Mouse (Mus musculus) limb, embryonic 11.5 days (tissue): ENCODE measurements at regions not wholly inside any gene's neighbourhood (a gene's known extent, or its start where the extent isn't known, plus 50 kb on each side); places are given as distances from the start of the nearest gene placed in this dataset.

Experiments used
- ATAC-seq: fragments of 200-750 bp; cut with Nextera tagmentation; 2 replicates; pipeline ENCODE4 v1.8.0; 2017; ENCODE audit warnings: low read depth; ENCODE audit not compliant: insufficient number of reproducible peaks, low FRiP score, low TSS enrichment
- DNase-seq: peaks from one replicate; pipeline ENCODE4 v3.0.0-alpha.2; 2015; ENCODE audit warnings: low spot score
- H3K27ac ChIP-seq: fragments of 300-500 bp; sonication (generic); replicated peaks from 2 replicates; pipeline ENCODE4 v1.5.1; 2014; ENCODE audit warnings: low read depth, mild to moderate bottlenecking, low read length
- H3K27me3 ChIP-seq: fragments of 300-500 bp; sonication (generic); 2 replicates; pipeline ENCODE4 v1.6.1; 2014; ENCODE audit warnings: mild to moderate bottlenecking, low read length, mixed read lengths; ENCODE audit not compliant: control insufficient read depth, insufficient read depth
- H3K36me3 ChIP-seq: fragments of 300-500 bp; sonication (generic); 2 replicates; pipeline ENCODE4 v1.6.1; 2014; ENCODE audit warnings: mild to moderate bottlenecking, low read length, moderate library complexity, mixed read lengths; ENCODE audit not compliant: control insufficient read depth, insufficient read depth
- H3K4me1 ChIP-seq: fragments of 300-500 bp; sonication (generic); 2 replicates; pipeline ENCODE4 v1.6.1; 2014; ENCODE audit warnings: low read length, mixed read lengths; ENCODE audit not compliant: control insufficient read depth, insufficient read depth
- H3K4me2 ChIP-seq: fragments of 300-500 bp; sonication (generic); 2 replicates; pipeline ENCODE4 v1.6.1; 2014; ENCODE audit warnings: low read depth, mild to moderate bottlenecking, moderate library complexity; ENCODE audit not compliant: severe bottlenecking
- H3K4me3 ChIP-seq: fragments of 300-500 bp; sonication (generic); 2 replicates; pipeline ENCODE4 v1.5.1; 2014; ENCODE audit warnings: low read depth, low read length
- H3K9ac ChIP-seq: fragments of 300-500 bp; sonication (generic); 2 replicates; pipeline ENCODE4 v1.6.1; 2014; ENCODE audit warnings: mild to moderate bottlenecking, low read length
- H3K9me3 ChIP-seq: fragments of 300-500 bp; sonication (generic); 2 replicates; pipeline ENCODE4 v1.6.1; 2016; ENCODE audit warnings: low read length; ENCODE audit not compliant: control insufficient read depth
- WGBS: fragments of 180-500 bp; shearing (Covaris S2); extraction: QIAGEN DNeasy Blood & Tissue Kit; methylation state at CpG from one replicate; pipeline ENCODE4 v1.1.7; 2014; 5-methylcytosine and 5-hydroxymethylcytosine counted together

GRCm38 (mm10) chr3:34150036-34150435, 68.9 kb upstream of the Dnajc19 start:
- DNase-seq = peak; percentile 24
- H3K36me3 ChIP-seq = no peaks in the 10 kb centered on the region
- H3K9ac ChIP-seq = no peak overlapping the region
- 61% methylated on average over 2 of the region's 2 CpGs for WGBS
- H3K27me3 ChIP-seq = no peaks in the 10 kb centered on the region
- H3K4me2 ChIP-seq = no peak overlapping the region
- no peaks in the 10 kb centered on the region for H3K9me3 ChIP-seq
- ATAC-seq = no peak
- H3K4me3 ChIP-seq = no peak overlapping the region
- H3K27ac ChIP-seq = no peak overlapping the region
- peaks cover 7% of the 10 kb centered on the region; the same call in 1 of the 2 replicates for H3K4me1 ChIP-seq

GRCm38 (mm10) chr3:34143652-34144051, 62.5 kb upstream of the Dnajc19 start:
- Histone ChIP-seq H3K9me3 (no peaks in the 10 kb centered on the region), H3K4me2 (no peak overlapping the region), H3K27me3 (no peaks in the 10 kb centered on the region), H3K27ac (no peak overlapping the region), H3K4me3 (no peak overlapping the region), H3K36me3 (no peaks in the 10 kb centered on the region), H3K9ac (no peak overlapping the region), H3K4me1 (no peaks in the 10 kb centered on the region)
- WGBS = 74% methylated on average over 2 of the region's 2 CpGs
- ATAC-seq = no peak
- DNase-seq = no peak

- no peaks in the 10 kb centered on the region for H3K4me1 ChIP-seq
- no peak overlapping the region for H3K9ac ChIP-seq
- no peaks in the 10 kb centered on the region for H3K27me3 ChIP-seq
- H3K4me2 ChIP-seq = no peak overlapping the region
- no peak overlapping the region for H3K27ac ChIP-seq
- H3K36me3 ChIP-seq = no peaks in the 10 kb centered on the region
- no peaks in the 10 kb centered on the region for H3K9me3 ChIP-seq
- WGBS = 83% methylated on average over 9 of the region's 9 CpGs
- ATAC-seq (no peak), DNase-seq (no peak)
- no peak overlapping the region for H3K4me3 ChIP-seq
Observed at GRCm38 (mm10) chr3:34139227-34139626, 58.1 kb upstream of the Dnajc19 start.

- Histone ChIP-seq H3K4me2 (no peak overlapping the region), H3K27ac (no peak overlapping the region), H3K36me3 (no peaks in the 10 kb centered on the region), H3K27me3 (no peaks in the 10 kb centered on the region), H3K9ac (no peak overlapping the region), H3K4me1 (no peaks in the 10 kb centered on the region), H3K4me3 (no peak overlapping the region), H3K9me3 (no peaks in the 10 kb centered on the region)
- ATAC-seq (no peak), DNase-seq (no peak)
- 88% methylated on average over 7 of the region's 7 CpGs for WGBS
Observed at GRCm38 (mm10) chr3:34137984-34138383, 56.9 kb upstream of the Dnajc19 start.

- 87% methylated on average over 2 of the region's 2 CpGs for WGBS
- Histone ChIP-seq H3K9me3 (no peaks in the 10 kb centered on the region), H3K9ac (no peak overlapping the region), H3K4me3 (no peak overlapping the region), H3K4me2 (no peak overlapping the region), H3K27ac (no peak overlapping the region), H3K27me3 (no peaks in the 10 kb centered on the region), H3K4me1 (no peaks in the 10 kb centered on the region), H3K36me3 (no peaks in the 10 kb centered on the region)
- DNase-seq = no peak
- no peak for ATAC-seq
Observed at GRCm38 (mm10) chr3:34136385-34136784, 55.3 kb upstream of the Dnajc19 start.
